Mouse (Mus musculus) ZHBTc4 (cell line): ENCODE results near the gene Coq9.
A peak's percentile ranks its signal among the peaks of the same experiment; 100 is the strongest.

Source experiments
- DNase-seq: peaks from one replicate; pipeline ENCODE4 v3.0.0-alpha.2; 2011; ENCODE audit warnings: low read depth, low spot score

Gene Coq9

DNA sequence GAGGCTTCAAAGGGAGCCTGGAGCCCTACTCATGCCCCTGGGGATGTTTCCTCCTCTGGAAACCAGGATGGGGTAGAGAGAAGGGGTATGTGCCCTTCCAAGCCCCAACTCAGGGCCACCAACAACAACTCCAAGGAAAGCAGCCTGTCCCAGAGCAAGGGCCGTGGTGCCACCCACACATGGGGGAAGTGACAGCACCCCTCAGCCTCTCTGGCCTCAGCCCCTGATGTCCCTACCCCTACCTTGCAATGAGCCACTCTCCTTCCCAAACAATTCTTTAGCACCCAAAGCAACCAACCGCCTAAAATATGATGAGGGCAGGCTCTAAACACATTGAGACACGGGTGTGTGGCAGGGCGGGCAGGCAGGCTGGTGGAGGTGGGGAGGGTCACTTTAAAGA, 31.9 kb downstream of the Coq9 start:
- no peak for DNase-seq

DNA sequence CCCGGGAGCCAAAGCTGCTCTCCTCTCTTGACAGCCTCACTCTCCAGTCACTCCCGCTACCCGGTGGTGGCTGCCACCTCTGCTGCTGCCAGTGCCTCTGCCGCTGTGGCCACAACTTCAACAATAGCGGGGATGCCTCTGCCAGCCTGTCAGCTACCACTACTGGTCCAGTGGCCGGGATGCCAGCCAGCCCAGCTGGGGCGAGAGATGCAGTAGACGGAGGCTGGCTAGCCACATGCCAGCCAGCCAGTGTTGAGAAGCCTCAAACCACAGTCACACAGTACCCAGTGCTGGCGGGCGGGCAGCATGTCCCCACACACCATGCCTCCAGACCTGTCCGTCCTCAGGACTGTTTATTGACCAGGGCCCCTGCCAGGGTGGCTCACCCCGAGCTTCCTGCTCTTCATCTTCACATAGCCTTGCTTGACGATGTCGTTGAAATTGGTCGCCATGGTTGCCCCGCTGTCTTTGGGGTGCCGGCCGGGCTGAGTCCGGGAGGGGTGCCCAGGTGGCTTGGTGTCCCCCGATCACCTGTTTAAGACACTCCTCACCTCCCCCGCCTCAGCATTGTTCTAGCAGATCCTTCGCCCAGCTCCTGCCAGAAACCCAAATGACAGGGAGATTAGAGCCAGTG, 32.5 kb downstream of the Coq9 start:
- DNase-seq = no peak

DNA sequence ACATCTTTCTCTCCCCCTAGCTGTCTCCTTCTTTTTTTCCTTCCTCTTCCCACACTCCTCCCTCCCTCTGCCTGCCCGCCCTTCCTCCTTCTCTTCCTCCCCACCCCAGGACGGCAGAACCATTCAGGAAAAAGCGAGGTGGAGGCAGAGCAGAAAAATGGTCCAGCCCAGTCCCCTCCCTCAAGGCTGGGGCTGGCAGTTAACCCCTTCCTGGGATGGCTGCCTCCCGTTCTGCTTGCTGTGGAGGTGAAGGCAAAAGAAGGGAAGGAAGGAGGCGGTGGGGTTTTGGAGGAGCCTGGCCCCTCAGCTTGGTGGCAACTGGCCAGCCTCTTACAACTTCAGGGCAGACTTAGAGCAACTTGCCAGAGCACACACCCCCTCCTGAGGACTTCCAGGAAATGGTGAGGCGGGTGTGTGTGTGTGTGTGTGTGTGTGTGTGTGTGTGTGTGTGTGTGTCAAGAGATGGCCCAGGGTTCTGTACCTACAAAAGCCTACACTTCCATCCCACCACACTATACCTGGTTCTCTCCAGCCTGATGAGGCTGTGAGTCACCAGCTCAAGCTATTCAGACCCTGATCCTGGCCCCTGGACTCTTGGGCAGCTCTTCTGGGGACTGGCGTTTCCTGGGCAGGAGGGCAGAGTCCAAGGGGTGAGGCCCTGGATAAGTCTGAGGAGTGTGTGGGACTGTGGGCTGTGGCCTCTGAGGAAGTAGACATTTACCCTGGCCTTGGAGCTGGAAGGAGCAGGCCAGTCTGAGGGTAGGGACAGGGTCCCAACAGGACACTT, 33.2 kb downstream of the Coq9 start:
- peak; percentile 48 for DNase-seq

DNA sequence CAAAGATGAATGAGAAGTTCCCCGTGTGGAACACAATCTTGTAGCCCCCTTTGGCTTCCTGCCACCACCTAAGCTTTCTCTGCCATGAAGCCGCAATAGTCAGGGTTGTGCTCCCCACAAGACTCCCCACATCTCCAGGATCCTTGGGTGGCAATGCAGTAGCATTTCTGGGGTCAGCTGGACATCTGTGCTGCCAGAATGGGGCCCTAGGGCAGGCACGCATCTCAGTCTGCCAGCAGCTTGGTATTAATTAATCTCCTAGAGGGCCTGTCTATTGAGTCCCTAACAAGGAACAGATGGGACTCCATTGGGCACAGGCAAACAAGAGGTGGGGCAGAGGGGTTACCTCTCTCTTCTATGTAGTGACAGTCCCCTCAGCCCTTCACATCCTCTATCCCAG, 34.0 kb downstream of the Coq9 start:
- DNase-seq = no peak

DNA sequence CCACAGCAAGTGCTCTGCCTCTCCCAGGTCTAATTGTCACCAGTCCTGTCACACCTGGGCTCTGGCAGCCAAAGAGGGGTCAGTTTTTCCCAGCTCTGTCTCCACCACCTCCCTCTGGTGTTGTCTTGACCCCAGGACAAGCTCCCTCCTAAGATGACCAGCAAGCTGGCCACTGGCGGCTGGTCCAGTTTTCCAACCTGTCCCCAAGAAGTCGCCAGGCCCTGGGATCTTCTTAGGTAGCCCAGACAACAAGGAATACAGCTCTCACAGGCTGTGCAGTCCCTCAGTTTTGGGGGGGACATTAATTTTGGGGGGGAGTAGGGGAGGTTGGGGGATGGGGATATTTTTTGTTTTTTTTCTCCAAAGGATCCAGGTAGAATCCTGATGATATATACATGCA, 34.5 kb downstream of the Coq9 start:
- DNase-seq = no peak

DNA sequence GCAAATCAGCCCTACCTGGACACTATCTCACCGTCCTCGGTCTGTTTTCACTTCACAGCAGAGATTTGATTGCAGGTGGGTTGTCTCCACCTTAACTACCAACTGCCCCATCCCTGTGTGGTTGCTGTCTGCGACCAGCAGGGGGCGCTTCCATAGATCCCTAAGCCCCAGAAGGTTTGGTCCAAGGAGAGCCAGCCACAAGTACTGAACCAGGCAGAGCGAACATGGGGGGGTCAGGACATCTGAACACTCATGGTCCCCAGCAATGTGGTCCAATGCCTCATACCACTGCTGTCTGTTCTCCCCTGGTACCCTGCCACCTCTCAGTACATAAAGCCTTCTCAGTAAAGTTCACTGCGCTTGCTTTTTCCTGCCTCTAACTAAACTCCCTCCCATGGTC, 36.2 kb downstream of the Coq9 start:
- DNase-seq = peak; percentile 84

DNA sequence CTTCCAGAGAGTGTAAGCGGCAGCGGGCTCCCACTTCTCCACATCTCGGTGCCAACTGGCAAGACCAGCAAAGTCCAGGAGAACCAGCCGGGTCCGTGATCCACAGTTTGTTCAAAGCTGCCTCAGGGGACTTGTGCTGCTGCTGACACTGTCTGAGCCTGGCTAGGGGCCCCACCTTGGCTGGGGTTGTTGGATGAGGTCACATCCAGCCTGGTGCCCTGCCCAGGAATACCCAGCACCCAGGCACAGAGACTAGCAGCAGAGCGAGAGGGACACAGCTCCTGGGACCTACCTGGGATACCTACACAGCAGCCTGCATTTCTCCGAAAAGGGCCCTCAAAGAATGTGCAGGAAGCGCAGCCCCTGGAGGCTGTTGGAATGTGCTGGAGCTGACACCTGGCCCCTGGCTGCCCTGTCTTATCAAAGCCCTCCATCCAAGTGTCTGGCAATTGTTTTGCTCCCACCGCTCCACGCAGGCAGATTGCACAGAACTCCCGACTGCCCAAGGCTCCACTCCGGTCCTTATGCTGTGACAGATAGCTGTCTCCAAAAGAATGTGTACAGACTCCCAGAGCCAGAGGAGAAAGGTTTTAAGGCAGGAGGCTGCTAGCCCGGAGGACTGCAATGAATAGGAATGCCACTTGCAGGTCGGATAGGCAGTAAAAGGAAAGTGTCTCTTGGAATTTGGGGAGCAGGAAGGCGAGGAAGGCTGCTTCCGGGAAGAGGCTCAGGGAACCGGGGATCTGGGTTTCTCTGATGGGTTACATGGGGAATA, 37.2 kb downstream of the Coq9 start:
- DNase-seq = no peak

DNA sequence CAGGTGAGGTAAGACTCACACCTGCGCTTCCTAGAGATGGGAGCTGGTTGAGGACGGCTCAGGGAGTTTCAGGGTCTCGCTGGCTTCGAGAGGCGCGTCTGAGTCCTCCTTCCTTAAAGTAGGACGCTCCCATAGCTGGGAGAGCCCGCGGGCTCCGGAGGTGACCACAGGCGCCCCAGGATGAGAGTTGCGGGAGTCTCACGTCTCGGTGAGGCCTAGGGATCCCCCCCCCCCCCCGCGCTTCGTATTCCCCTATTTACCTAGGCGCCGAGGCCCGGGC, 37.7 kb downstream of the Coq9 start:
- DNase-seq = no peak

DNA sequence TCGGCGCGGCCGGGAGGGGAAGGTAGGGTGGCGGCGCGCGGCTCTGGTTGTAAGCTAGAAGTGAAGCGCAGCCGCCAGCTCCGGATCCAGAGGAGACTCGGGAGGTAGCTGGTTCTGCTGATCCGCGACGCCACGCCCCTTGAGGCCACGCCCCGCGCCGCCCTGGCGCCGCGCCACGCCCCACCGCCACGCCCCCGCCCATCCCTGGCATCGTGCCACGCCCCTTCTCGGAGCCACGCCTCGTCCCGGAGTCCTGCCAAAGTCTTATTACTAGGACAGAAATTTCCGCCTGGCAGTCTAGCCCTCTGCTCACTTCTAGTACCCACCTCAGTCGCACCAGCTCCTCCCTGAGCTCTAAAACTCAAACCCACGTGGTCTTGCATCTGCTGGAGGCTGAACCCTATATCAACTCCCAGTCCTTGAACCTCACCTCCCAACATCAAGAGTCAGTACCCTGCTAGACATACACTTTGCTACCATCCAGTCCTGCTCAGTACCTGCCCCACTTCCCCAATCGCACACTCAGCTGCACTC, 38.1 kb downstream of the Coq9 start, which contains the start of gene Dok4:
Dok4 (minus strand) TSS at position 134 of the 534 bp plus-strand sequence.
- DNase-seq = peak; percentile 83

DNA sequence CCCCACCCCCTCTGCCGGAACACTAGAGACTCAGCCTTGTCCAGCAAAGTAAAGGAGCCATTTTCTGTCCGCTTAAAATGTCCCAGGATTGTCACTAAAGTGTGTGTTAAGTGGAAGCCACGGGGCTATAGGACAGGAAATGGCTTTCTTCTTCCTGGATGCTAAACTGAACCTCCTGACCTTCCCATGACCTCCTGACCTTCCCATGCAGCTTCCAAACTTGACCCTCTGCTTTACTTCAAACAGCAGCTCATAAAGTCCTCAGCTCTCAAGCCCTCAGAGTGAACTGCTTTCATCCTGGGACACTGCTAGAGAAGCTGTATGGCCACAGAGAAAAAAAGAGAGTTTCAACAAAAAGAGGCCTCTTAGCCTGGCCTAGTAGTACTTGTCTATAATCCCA, 38.7 kb downstream of the Coq9 start:
- DNase-seq = no peak

DNA sequence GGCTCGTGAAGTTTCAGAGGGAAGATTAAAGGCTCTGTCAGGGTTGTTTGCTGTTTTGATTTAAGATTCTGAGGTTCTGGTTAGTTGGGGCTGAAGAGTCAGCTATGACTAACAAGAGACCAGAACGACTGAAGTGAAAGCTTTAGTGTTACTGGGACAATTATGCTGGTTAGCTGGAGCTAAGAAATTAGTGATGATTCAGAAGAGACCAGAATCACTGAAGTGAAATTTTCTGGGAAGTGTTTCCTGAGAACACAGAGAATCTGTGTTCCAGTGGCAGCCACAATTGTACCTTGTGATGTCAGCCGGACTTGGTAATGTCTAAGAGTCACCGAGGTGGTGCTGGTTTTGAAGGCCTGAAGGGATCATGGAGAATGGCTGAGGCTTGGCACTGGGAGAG, 42.6 kb downstream of the Coq9 start:
- DNase-seq = no peak

DNA sequence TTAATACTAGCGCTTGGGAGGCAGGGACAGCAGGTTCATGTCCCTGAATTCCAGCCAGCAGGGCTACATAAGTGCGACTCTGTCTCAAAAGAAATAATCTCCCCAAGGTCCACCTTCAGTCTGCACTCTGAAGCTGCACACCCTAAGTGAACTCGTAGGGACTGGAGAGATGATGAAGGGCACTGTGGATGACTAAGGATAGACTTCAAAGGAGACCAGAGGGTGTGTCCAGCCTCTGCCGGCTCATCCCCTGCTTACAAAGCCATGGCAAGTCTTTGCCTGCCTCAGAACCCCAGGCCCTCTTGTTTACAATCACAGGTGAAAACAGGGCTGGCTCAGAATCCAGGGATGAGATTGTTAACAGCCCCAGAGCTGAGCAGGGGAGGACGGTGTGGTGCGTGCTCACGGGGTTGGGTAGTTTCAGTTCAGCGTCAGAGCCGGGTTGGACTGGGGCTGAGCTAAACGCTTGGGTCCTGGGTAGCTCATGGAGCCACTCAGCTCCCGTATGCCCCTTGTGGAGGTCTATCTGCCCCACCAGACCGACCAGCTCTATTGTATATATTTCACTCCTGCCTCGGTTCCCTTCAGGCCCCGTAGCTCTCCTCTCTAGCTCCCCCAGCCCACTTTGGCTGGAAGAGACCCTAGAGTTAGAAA, 50.4 kb downstream of the Coq9 start:
- no peak for DNase-seq

DNA sequence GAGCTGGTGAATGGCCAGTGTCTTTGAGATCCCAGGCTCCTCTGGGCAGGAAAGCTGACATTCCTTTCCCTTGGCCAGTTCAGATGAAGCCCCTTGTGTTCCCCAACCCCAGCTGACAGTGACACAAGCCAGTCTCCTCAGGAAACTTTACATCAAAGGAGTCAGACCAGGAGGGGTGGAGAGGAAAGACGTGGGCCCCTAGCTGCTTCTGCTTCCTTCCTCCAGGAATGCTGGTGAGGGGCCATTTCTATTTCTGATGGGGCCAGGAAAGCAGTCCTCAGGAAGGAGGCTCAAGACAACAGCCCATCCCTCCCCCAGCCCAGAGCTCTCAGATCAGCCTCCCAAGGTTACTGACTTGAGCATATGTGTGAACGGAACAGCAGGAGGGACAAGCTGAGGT, 54.8 kb downstream of the Coq9 start:
- DNase-seq = no peak

DNA sequence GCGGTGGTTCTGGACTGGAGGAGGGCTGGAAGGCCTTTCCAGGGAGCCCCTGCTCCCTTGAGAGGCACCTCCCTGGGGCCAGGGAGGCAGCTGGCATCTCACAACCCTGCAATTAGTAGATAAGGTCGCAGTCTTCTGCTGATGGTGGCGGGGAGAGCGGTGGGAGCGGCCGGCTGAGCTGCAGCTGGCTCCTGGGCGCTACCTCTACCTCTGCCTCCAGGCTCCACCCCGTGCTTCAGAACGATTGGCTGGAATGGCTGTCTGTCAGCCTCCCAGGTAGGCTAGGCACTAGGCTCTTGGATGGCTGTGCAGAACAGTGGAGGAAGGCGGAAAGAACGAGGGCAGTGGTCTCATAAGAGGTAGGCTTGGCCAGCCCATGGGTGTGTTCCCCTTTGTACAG, 61.1 kb downstream of the Coq9 start:
- peak; percentile 87 for DNase-seq

DNA sequence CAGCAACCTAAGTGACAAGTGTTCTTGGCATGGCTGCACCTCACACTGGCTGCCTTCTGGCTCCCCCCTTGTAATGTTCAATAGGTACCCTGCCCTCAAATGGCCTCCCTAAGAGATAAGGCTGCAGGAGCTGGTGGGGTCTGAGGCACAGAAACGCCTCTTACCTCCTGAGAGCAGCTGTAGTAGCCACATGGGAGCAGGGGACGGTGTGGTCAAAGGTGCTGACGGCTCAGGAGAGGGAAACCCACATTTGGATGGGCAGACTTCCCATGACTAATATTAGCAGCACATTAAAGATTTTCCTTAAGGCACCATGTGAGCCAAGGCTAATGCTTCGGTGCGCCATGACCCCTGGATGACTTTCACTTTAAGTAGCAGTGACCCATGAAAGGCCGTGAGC, 62.5 kb downstream of the Coq9 start:
- DNase-seq = no peak

DNA sequence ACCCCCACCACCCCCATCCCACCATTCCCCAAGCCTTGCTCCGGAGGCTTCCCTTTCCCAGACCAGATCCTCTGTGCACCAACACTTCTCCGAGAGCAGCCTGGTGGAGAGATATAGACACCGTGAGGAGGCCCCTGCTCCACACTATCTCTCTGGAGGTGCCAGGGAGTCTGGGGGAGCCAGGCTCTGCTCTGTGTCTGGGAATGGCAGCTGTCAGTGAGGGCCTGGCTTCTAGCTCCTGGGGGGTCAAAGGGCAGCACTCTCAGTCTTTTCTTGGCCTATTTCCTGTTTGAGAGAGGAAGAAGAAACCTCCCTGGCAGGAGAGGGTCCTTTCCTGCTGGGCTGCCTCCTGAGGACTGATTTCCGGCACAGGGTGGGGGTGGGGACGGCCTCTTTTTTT, 62.9 kb downstream of the Coq9 start:
- peak; percentile 16 for DNase-seq

DNA sequence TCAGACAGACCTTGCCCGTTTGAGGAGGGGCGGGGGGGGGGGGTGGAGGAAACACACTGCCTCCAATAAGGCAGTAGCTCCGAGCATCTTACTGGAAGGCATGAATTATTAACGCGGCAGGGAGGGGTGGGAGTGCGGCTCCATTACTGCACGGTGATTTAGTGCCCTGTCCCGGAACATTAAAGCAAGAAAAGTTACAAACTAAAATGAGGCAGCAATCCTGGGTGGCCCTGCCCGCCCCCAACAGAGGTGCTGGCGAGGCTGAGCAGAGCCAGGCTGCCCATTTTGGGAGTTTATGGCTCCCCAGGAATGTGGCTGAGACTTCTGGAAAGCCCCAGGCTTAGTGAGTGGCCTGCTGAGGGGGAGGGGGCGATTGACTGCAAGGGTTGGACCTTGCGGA, 65.6 kb downstream of the Coq9 start:
- no peak for DNase-seq
